Mouse (Mus musculus) liver, adult 2 months (tissue): ENCODE measurements at regions not wholly inside any gene's neighbourhood (a gene's known extent, or its start where the extent isn't known, plus 50 kb on each side); places are given as distances from the start of the nearest gene placed in this dataset.

ENCODE experiments used
- DNase-seq: peaks from one replicate; pipeline ENCODE4 v3.0.0-alpha.2; 2011; ENCODE audit warnings: low read depth, low spot score; ENCODE audit errors: extremely low read depth
- H3K27ac ChIP-seq: fragments of 200-500 bp; replicated peaks from 2 replicates; pipeline ENCODE4 v1.5.1; 2012; ENCODE audit warnings: low read depth, mild to moderate bottlenecking, control low read depth, inconsistent platforms, low read length; ENCODE audit not compliant: insufficient read depth
- H3K27me3 ChIP-seq: fragments of 200-500 bp; 2 replicates; pipeline ENCODE4 v1.6.1; 2012; ENCODE audit warnings: mild to moderate bottlenecking, moderate library complexity, low read length, inconsistent platforms; ENCODE audit not compliant: control insufficient read depth, insufficient read depth
- H3K36me3 ChIP-seq: fragments of 200-500 bp; 2 replicates; pipeline ENCODE4 v1.6.1; 2012; ENCODE audit warnings: low read length, inconsistent platforms; ENCODE audit not compliant: control insufficient read depth, insufficient read depth
- H3K4me1 ChIP-seq: fragments of 200-500 bp; 2 replicates; pipeline ENCODE4 v1.6.1; 2011; ENCODE audit warnings: low read length; ENCODE audit not compliant: control insufficient read depth, insufficient read depth
- H3K4me3 ChIP-seq: fragments of 200-500 bp; 2 replicates; pipeline ENCODE4 v1.5.1; 2011; ENCODE audit warnings: low read depth, mild to moderate bottlenecking, control low read depth, low read length, moderate library complexity; ENCODE audit not compliant: insufficient read depth
- H3K79me2 ChIP-seq: fragments of 200-500 bp; 2 replicates; pipeline ENCODE4 v1.6.1; 2012; ENCODE audit warnings: inconsistent platforms, mild to moderate bottlenecking, low read length, moderate library complexity; ENCODE audit not compliant: control insufficient read depth, insufficient read depth
- H3K9ac ChIP-seq: fragments of 200-500 bp; 2 replicates; pipeline ENCODE4 v1.6.1; 2012; ENCODE audit warnings: low read depth, mild to moderate bottlenecking, control low read depth, inconsistent platforms, low read length
- CTCF ChIP-seq: fragments of 200-500 bp; IDR thresholded peaks from 2 replicates; pipeline ENCODE4 v1.5.1; 2011; ENCODE audit warnings: low read depth, low read length, control low read depth
- POLR2A ChIP-seq: fragments of 200-500 bp; IDR thresholded peaks from 2 replicates; pipeline ENCODE4 v1.6.1; 2011; ENCODE audit warnings: low read length, control low read depth; ENCODE audit not compliant: insufficient read depth; ENCODE audit errors: extremely low read depth
- WGBS: fragments of 180-500 bp; shearing (Covaris S2); methylation state at CpG from one replicate; pipeline ENCODE4 v1.1.7; 2018; 5-methylcytosine and 5-hydroxymethylcytosine counted together

GRCm38 (mm10) chr10:96374293-96375069 is 238.1 kb downstream of the Gm5426 start:
- Histone ChIP-seq H3K27me3 (no peaks in the 10 kb centered on the region), H3K4me1 (no peaks in the 10 kb centered on the region), H3K36me3 (no peaks in the 10 kb centered on the region), H3K79me2 (no peaks in the 10 kb centered on the region), H3K27ac (peak overlapping the region; percentile 34), H3K4me3 (no peak overlapping the region), H3K9ac (no peak overlapping the region)
- 85% methylated on average over 12 of the region's 12 CpGs for whole genome bisulfite sequencing
- no peak for TF ChIP-seq CTCF
- TF ChIP-seq POLR2A, result no peak
- peak; percentile 40 for DNase-seq

- H3K36me3 ChIP-seq, result no peaks in the 10 kb centered on the region
- H3K79me2 ChIP-seq, result no peaks in the 10 kb centered on the region
- no peak overlapping the region for H3K9ac ChIP-seq
- no peak overlapping the region for H3K4me3 ChIP-seq
- no peaks in the 10 kb centered on the region for H3K27me3 ChIP-seq
- no peak for TF ChIP-seq POLR2A
- no peak for TF ChIP-seq CTCF
- 98% methylated on average over 3 of the region's 3 CpGs for WGBS
- no peaks in the 10 kb centered on the region for H3K4me1 ChIP-seq
- no peak for DNase-seq
- H3K27ac ChIP-seq, result peak overlapping the region; percentile 34; the same call in 1 of the 2 replicates
Measured at GRCm38 (mm10) chr10:96375070-96375447, 238.7 kb downstream of the Gm5426 start.

GRCm38 (mm10) chr10:96377549-96377948 is 239.3 kb upstream of the Btg1 start:
- TF ChIP-seq CTCF (no peak), POLR2A (no peak)
- Histone ChIP-seq H3K4me1 (no peaks in the 10 kb centered on the region), H3K9ac (no peak overlapping the region), H3K27ac (no peak overlapping the region), H3K36me3 (no peaks in the 10 kb centered on the region), H3K27me3 (no peaks in the 10 kb centered on the region), H3K4me3 (no peak overlapping the region), H3K79me2 (no peaks in the 10 kb centered on the region)
- peak; percentile 33 for DNase-seq
- WGBS, result 81% methylated on average over 4 of the region's 4 CpGs

DNA sequence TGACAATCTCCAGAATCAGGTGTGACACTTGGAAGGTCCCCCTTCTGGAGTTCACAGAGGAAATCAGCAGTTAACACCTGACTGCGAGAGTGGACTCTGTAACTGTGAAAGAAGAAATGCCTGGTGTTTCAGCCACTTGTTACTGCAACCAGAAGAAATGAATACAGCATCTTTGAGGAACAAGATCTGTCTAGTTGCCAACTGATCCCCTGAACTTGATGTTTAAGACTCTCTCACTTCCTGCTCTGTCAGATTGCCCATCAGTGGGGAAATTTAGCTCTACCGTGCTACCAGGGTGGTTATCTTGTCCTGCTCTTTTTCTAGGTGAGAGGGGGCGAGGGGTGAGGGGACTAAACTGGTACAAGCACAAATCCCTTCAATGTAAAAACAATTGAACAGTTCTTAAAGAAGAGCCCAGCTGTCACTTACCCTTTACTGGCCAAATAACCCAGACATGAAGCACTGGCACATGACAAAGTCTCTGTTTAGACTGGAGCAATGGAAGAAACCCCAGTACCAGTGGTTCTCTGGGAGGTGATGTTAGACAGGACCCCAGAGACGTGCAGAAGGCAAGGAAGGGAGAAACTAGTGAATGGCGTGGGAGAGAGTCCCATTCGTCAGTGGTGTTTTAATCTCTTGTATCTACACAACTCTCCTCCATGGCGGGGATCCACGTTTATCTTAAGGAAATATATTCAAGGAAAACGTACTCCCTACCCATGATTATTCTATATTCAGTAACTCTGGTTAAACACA is 237.6 kb upstream of the Btg1 start:
- no peak overlapping the region for H3K9ac ChIP-seq
- no peaks in the 10 kb centered on the region for H3K27me3 ChIP-seq
- peak; percentile 24 for DNase-seq
- TF ChIP-seq POLR2A (no peak), CTCF (no peak)
- H3K79me2 ChIP-seq, result no peaks in the 10 kb centered on the region
- no peaks in the 10 kb centered on the region for H3K4me1 ChIP-seq
- no peak overlapping the region for H3K27ac ChIP-seq
- H3K36me3 ChIP-seq, result no peaks in the 10 kb centered on the region
- WGBS, result 79% methylated on average over 9 of the region's 9 CpGs
- H3K4me3 ChIP-seq, result no peak overlapping the region

DNA sequence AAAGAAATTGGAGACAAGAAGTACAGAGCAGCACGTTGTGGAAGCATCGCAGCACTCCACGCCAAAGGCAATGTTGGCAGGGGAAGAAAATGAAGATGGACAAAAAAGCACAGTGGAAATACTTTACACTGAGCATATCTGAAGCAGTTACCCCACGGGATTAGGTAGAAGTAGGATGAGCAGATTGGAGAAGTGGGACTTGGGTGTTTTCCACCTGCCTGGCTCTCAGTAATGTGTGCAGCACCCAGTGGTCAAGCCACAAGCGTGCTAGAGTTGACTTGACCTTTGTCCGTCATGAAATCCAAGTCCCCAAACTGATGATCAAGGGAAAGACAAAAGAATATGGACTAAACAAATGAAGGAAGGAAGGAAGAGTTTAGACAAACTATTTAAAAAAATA is 235.1 kb upstream of the Btg1 start:
- no peaks in the 10 kb centered on the region for H3K4me1 ChIP-seq
- H3K9ac ChIP-seq, result no peak overlapping the region
- WGBS, result 91% methylated on average over 6 of the region's 6 CpGs
- H3K4me3 ChIP-seq, result no peak overlapping the region
- no peak overlapping the region for H3K27ac ChIP-seq
- no peaks in the 10 kb centered on the region for H3K27me3 ChIP-seq
- H3K79me2 ChIP-seq, result no peaks in the 10 kb centered on the region
- no peak for TF ChIP-seq POLR2A
- TF ChIP-seq CTCF, result no peak
- no peaks in the 10 kb centered on the region for H3K36me3 ChIP-seq
- DNase-seq, result no peak

DNA sequence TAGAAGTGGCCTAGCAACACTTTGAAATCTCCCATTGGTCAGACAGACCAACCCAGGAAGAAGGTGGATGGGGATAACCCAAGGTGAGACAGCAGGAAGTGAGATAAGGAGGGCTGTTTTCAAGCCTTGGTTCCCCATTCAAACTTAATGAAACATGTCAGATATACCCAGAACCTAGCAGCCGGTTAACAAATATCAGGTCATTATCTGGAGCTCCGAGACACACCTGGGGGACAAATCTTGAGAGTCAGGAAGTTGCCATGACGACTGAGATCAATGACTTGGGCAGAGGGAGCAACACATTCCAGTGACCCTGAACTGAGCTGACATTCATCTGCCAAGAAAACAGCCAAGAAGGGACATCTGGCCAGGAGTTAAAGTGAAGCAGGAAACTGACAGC is 225.1 kb upstream of the Btg1 start:
- no peak for DNase-seq
- Histone ChIP-seq H3K27ac (no peak overlapping the region), H3K36me3 (no peaks in the 10 kb centered on the region), H3K9ac (no peak overlapping the region), H3K79me2 (no peaks in the 10 kb centered on the region), H3K4me1 (no peaks in the 10 kb centered on the region), H3K27me3 (no peaks in the 10 kb centered on the region), H3K4me3 (no peak overlapping the region)
- 65% methylated on average over 3 of the region's 3 CpGs for WGBS
- no peak for TF ChIP-seq POLR2A
- TF ChIP-seq CTCF, result no peak
